Mouse (Mus musculus): ENCODE measurements at regions not wholly inside any gene's neighbourhood (a gene's known extent, or its start where the extent isn't known, plus 50 kb on each side); places are given as distances from the start of the nearest gene placed in this dataset.

DNA sequence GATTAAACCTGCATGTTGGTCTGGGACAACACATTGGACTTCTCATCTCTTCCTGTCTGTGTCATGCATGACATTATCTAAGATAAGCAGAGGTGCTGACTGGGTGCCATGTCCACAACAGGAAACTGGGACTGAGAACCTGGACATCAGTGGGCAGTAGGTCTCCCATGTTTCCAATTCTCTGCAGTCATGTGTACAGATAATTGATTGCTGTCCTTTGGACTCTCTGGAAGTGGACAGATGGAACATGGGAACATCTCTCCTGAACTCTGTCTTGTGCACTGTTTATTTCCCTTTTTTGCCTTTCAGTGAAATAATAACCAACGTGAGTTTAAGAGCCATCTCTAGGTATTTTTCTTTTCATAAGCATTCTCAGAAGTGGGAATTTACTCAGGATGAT lies 69.5 kb downstream of the Cyp2d40 start:
- WGBS (ENCODE audit: insufficient replicate concordance): 43% methylated on average over 1 of the region's 1 CpGs
- ATAC-seq: peak; percentile 53
- Histone ChIP-seq H3K9me3 (ENCODE audit: low read length) (no peaks in the 10 kb centered on the region), H3K4me1 (ENCODE audit: insufficient read depth) (peaks cover 9% of the 10 kb centered on the region), H3K4me3 (ENCODE audit: low read depth, low read length) (no peak overlapping the region), H3K9ac (replicated peaks) (no peak overlapping the region), H3K27ac (ENCODE audit: low read depth) (peak overlapping the region; percentile 85), H3K36me3 (replicated peaks; ENCODE audit: insufficient read depth, low read length) (no peaks in the 10 kb centered on the region), H3K27me3 (ENCODE audit: insufficient read depth, low read length) (no peaks in the 10 kb centered on the region), H3K4me2 (ENCODE audit: low read depth, low read length) (no peak overlapping the region)
- no peak for DNase-seq
- TF ChIP-seq EP300 (IDR thresholded peaks at IDR 0.05; ENCODE audit: low read depth): no peak
- TF ChIP-seq CTCF (IDR thresholded peaks at IDR 0.05; ENCODE audit: low read depth): no peak

DNA sequence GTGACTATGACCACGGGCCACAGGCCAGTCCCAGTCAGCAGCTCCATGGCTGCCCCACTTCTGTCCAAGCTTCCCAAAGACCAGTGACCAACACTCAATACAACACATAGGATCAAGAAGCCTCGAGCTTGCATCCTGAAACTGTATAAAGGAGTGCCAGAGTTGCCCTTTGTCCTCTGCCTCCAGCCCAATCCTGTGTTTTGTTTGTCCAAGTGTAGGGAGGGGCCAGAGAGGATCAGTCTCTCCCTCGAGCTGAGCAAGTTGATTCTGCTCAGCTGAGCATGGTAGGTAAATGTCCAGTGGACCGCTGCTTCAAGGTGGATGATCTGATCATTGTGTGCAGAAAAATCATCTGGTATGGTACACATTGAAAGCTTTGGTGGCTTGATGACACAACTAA lies 71.0 kb downstream of the Cyp2d40 start:
- DNase-seq (no peak), ATAC-seq (peak; percentile 71)
- Histone ChIP-seq H3K4me2 (ENCODE audit: low read depth, low read length) (peak overlapping the region; percentile 56), H3K9me3 (ENCODE audit: low read length) (no peaks in the 10 kb centered on the region), H3K27ac (ENCODE audit: low read depth) (peak overlapping the region; percentile 85), H3K4me1 (ENCODE audit: insufficient read depth) (peaks cover 9% of the 10 kb centered on the region), H3K4me3 (ENCODE audit: low read depth, low read length) (peak overlapping the region; percentile 16; the same call in 1 of the 2 replicates), H3K36me3 (replicated peaks; ENCODE audit: insufficient read depth, low read length) (no peaks in the 10 kb centered on the region), H3K9ac (replicated peaks) (no peak overlapping the region), H3K27me3 (ENCODE audit: insufficient read depth, low read length) (no peaks in the 10 kb centered on the region)
- 43% methylated on average over 4 of the region's 4 CpGs for WGBS (ENCODE audit: insufficient replicate concordance)
- TF ChIP-seq EP300 (IDR thresholded peaks at IDR 0.05; ENCODE audit: low read depth) (0 out of 2 replicates have a peak, but pooled peaks have one; percentile 6), CTCF (IDR thresholded peaks at IDR 0.05; ENCODE audit: low read depth) (no peak)
